Mouse (Mus musculus): Measurements from ENCODE around the gene Kcnip4. TPM values are rescaled to one million over a fixed set of nuclear protein-coding genes. Genes with fewer than 3 reads are reported as not detected.
A peak's percentile ranks its signal among the peaks of the same experiment; 100 is the strongest.

Gene Kcnip4
- total RNA-seq, 2 experiments from 2014 or later, result 58.4 to 59.9 TPM

- intact Hi-C loops (cut with DNase I), result loop anchor here (5.0 to 10.0 kb wide), 2 partner anchors 152 to 844 kb away; partner anchors contain the start of gene Kcnip4
- DNase-seq (ENCODE audit: low spot score in 2 of 2), result peak; percentile 72 to 75
These were observed 154.1 kb downstream of the Kcnip4 start for GRCm38 (mm10) chr5:49370543-49371076.

- intact Hi-C loops (cut with DNase I), result loop anchor here (2.0 kb wide), 1 partner anchor 592 kb away; no protein-coding TSS in a partner anchor
- DNase-seq (ENCODE audit: low spot score in 2 of 2), result peak; percentile 61 to 75
These were observed 155.9 kb downstream of the Kcnip4 start for GRCm38 (mm10) chr5:49368636-49369423.

- no peak for DNase-seq (ENCODE audit: low spot score in 2 of 2)
- intact Hi-C loops (cut with DNase I), result no loop called here
These were observed 168.3 kb downstream of the Kcnip4 start for GRCm38 (mm10) chr5:49356381-49356780.

- intact Hi-C loops (cut with DNase I), result no loop called here
- DNase-seq (ENCODE audit: low spot score in 2 of 2), result no peak
These were observed 172.6 kb downstream of the Kcnip4 start for GRCm38 (mm10) chr5:49352061-49352460.

GRCm38 (mm10) chr5:49350126-49350909 lies 174.4 kb downstream of the Kcnip4 start:
- intact Hi-C loops (cut with DNase I), result loop anchor here (1.0 kb wide), 1 partner anchor 260 kb away; no protein-coding TSS in a partner anchor
- peak; percentile 70 to 71 for DNase-seq (ENCODE audit: low spot score in 2 of 2)

- no peak for DNase-seq (ENCODE audit: low spot score in 2 of 2)
- intact Hi-C loops (cut with DNase I), result no loop called here
These were observed 175.2 kb downstream of the Kcnip4 start for GRCm38 (mm10) chr5:49349541-49349940.

GRCm38 (mm10) chr5:49348511-49348910 lies 176.2 kb downstream of the Kcnip4 start:
- intact Hi-C loops (cut with DNase I), result no loop called here
- no peak for DNase-seq (ENCODE audit: low spot score in 2 of 2)

GRCm38 (mm10) chr5:49344606-49345005 lies 180.1 kb downstream of the Kcnip4 start:
- intact Hi-C loops (cut with DNase I), result no loop called here
- no peak for DNase-seq (ENCODE audit: low spot score in 2 of 2)

- intact Hi-C loops (cut with DNase I), result no loop called here
- peak in 1 of 2 experiments; percentile 26 for DNase-seq (ENCODE audit: low spot score in 2 of 2)
These were observed 187.5 kb downstream of the Kcnip4 start for GRCm38 (mm10) chr5:49337164-49337563.

GRCm38 (mm10) chr5:49333063-49333462 lies 191.6 kb downstream of the Kcnip4 start:
- DNase-seq (ENCODE audit: low spot score in 2 of 2), result no peak
- intact Hi-C loops (cut with DNase I), result no loop called here

GRCm38 (mm10) chr5:49329023-49329422 lies 195.7 kb downstream of the Kcnip4 start:
- intact Hi-C loops (cut with DNase I), result no loop called here
- DNase-seq (ENCODE audit: low spot score in 2 of 2), result no peak

GRCm38 (mm10) chr5:49318661-49319060 lies 206.0 kb downstream of the Kcnip4 start:
- DNase-seq (ENCODE audit: low spot score in 2 of 2), result no peak
- intact Hi-C loops (cut with DNase I), result no loop called here

- DNase-seq (ENCODE audit: low spot score in 2 of 2), result no peak
- intact Hi-C loops (cut with DNase I), result no loop called here
These were observed 206.8 kb downstream of the Kcnip4 start for GRCm38 (mm10) chr5:49317869-49318268.

GRCm38 (mm10) chr5:49306796-49307195 lies 217.9 kb downstream of the Kcnip4 start:
- intact Hi-C loops (cut with DNase I), result no loop called here
- no peak for DNase-seq (ENCODE audit: low spot score in 2 of 2)

- no peak for DNase-seq (ENCODE audit: low spot score in 2 of 2)
- intact Hi-C loops (cut with DNase I), result no loop called here
These were observed 219.4 kb downstream of the Kcnip4 start for GRCm38 (mm10) chr5:49305321-49305720.

GRCm38 (mm10) chr5:49298654-49299053 lies 226.1 kb downstream of the Kcnip4 start:
- intact Hi-C loops (cut with DNase I), result no loop called here
- DNase-seq (ENCODE audit: low spot score in 2 of 2), result no peak

GRCm38 (mm10) chr5:49292421-49292820 lies 232.3 kb downstream of the Kcnip4 start:
- intact Hi-C loops (cut with DNase I), result no loop called here
- DNase-seq (ENCODE audit: low spot score in 2 of 2), result peak in 1 of 2 experiments; percentile 18

- intact Hi-C loops (cut with DNase I), result no loop called here
- peak; percentile 10 to 42 for DNase-seq (ENCODE audit: low spot score in 2 of 2)
These were observed 232.9 kb downstream of the Kcnip4 start for GRCm38 (mm10) chr5:49291801-49292200.

- DNase-seq (ENCODE audit: low spot score in 2 of 2), result peak in 1 of 2 experiments; percentile 14
- intact Hi-C loops (cut with DNase I), result no loop called here
These were observed 239.1 kb downstream of the Kcnip4 start for GRCm38 (mm10) chr5:49285455-49286135.

All from left cerebral cortex, postnatal 14 days (tissue).